Mouse (Mus musculus) 3134 (cell line): ENCODE measurements around the gene Rasgrf1.

Experiments used
- DNase-seq: peaks from one replicate; pipeline ENCODE4 v3.0.0-alpha.2; 2011; ENCODE audit warnings: low spot score; ENCODE audit not compliant: insufficient read length; ENCODE audit errors: extremely low read depth

Gene Rasgrf1

DNA sequence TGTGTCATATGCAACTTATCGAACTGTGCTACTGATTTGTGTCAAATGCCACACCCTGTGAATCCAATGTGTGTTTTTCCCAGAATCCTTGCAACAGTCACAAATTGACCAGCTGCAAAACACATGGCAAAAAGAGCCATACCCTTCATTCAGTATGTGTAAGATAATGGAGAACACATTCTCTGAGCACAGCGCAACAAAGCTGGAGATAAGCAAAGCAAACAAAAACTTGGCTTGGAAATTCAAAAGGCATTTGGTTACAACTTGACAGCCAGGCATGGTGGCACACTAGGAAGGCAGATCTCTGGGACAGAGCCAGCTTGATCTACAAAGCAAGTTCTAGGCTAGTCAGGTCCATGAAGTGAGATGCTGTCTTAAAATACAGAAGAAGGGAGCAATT, 6.9 kb upstream of the Rasgrf1 start:
- DNase-seq = no peak

DNA sequence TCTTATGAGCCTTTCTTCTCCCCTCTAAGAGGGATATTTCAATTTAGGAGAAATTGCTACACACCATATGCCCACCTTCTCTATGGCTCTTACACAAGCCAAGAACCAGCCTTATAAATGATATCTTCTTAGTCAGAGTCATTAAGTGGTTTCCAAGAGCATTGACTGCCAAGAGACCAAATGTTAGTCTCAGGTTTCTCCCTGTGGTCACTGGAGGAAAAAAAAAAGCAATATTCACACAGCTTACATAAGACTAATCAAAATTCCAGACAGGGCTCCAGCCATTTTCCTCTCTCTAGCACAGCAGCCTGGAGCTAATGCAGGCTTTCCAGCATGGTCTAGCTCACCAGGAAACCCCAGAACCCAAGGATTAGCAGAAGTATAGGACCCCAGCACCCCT, 3.1 kb upstream of the Rasgrf1 start:
- DNase-seq = peak; percentile 49

DNA sequence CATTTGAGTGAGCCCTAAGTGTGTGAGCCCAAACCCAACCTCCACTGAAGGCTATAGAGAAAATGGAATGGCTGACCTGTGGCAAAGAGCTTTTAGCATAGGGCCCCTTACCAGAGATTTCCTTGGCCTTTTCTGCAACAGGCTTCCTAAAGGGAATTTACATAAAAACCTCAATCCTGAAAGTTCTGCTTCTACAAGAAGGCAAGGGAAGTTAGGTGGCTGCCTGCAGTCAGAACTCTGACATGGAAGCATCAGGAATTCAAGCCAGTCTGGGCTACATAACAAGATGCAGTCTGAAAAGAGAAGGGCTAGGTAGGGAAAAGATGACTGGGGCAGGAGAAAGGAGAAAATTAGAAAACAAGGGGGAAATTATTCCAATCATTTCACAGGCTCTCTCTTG, 1.8 kb upstream of the Rasgrf1 start:
- DNase-seq = no peak

DNA sequence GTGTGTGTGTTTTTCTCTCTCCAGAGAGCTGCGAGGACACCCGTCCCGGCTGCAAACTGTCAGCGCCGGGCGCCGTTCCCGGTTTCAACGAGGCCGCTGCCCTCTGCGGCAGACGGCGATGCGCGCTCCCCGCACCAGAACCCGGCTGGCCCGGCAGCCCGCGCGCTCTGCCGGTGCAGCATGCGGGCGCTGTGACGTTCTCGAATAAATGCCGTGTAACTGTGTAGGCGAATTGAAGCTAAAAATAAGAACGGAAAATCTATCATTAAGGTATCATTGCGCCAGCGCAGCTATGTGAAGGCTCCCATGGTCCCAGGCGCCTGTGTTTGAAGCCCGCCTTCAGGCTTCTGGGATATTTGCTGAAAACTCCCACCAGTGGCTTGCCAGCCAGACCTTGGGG, 1.1 kb upstream of the Rasgrf1 start:
- DNase-seq = no peak

DNA sequence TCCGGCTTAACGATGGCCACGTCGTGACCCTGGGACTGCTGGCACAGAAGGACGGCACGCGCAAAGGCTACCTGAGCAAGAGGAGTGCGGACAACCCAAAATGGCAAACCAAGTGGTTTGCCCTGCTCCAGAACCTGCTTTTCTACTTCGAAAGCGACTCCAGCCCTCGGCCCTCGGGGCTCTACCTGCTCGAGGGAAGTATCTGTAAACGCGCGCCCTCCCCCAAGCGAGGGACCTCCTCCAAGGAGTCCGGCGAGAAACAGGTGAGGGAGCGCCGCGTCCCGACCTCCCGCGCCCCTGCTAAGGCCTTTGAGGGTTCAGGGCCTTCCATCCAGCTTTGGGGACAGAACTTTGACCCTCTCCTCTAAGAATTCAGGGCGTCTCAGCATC, 298 bp downstream of the Rasgrf1 start:
- no peak for DNase-seq

DNA sequence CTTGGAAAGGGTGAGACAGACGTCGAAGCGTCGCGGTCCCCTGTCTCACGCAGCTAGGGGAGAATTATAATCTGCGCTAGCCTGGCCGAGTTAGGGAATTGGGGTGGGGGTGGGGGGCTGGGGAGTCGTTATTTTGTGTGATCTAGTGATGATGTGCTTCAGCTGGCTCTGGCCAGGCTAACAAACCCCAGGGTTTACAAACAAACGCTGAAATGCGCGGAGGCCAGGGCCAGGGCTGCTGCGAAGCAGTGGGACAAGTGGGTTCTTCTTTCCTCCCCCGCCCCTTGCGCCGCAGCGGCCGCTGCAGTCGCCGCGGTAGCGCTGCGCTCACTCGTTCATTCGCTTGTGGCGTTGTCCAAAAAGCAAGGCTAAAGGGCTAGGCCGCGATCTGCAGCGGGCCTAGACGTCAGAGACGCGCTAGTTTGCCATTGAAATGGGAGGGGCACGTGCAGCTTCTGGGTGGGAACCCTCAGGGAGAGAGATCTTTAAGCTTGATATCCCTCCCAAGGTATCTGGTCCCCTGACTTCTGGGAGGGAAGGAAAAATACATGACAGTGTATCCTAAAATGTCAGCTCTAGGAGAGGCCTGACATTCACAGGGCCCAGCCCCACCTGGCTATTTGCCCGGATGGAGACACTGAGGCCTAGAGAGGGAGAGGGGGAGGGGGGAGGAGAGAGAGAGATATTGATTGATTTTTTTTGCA, 1.2 kb downstream of the Rasgrf1 start:
- no peak for DNase-seq

DNA sequence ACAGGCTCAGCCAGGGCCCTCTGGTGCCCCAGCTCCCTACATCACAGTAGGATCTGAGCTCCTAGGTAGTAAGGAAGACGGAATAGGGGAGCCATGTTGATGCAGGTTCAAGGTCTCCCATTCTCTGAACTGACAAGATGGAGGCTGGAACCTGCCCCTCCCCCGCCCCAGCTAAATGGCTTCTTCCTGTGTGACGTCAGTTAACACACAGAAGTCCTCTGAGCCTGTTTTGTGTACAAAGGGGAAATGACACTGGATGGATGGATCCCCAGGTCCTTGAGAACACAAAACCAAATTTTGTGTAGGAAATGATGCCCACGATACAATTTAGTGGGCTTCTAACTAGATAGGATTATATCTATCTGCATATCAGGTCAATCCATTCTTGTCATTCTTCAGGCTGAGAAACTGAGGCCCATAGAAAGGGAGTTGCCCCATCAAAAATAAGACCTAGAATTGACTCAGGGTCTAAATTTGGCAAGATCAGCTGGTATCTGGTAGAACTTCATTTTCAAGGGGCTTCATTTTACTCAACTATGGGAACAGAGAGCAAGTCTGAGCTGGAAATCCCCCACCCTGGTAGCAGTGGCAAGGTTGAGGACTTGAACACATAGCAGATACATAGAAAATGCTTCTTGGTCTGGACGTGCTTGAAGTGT, 2.3 kb downstream of the Rasgrf1 start:
- no peak for DNase-seq

DNA sequence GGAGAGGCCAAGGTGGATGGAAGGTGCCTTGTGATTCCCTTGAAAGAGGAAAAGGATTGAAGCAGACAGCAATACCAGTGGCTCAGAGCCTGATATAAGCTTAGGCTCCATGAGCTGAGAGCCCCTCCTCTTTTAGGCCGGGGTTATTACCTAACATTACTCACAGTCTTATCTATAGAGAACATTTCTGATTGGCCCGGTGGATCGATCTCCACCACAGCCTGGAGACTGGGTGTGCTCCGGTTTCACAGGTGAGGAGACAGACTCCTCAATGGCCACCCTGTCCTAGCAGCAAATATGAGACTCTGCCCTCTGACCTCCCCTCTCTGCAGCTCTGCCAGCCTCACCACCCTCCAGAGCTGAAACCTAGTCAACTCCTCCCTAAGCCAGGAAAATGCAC, 3.4 kb downstream of the Rasgrf1 start:
- no peak for DNase-seq

DNA sequence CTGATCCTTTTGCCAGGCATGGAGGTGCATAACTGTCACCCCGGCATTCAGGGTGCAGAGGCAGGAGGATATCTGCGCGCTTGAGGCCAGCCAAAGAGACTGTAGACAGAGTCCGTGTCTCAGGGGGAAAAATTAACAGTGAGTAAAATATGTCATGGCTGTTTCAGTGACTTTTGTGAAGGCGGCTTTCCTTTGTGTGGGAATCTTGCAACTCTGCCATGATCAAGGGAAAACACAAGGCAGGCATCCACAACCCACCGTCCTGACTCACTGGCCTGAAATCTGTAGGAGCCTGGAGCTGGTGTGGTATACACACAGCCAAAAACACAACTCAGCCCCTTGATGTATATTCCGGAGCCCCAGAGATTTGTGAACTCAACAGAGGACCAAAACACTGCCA, 6.8 kb downstream of the Rasgrf1 start:
- DNase-seq = no peak

DNA sequence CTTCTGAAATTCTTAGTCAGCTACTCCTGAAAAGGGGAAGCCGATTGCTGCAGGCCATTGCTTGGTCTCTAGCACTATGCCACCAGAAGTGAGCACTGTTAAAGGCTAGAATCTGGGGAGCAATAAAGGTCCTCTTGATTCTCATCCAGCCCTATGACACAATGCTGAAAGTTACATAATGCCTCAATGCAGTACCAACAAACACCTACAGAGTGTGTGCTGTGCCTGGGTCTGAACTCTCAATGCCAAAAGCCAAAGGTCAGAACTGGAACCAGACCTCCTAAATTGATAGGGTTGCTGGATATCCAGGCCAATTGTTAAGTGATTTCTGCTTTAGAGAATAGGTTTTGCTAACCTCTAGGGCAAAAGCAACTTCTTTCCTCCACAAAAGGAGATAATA, 7.7 kb downstream of the Rasgrf1 start:
- no peak for DNase-seq

DNA sequence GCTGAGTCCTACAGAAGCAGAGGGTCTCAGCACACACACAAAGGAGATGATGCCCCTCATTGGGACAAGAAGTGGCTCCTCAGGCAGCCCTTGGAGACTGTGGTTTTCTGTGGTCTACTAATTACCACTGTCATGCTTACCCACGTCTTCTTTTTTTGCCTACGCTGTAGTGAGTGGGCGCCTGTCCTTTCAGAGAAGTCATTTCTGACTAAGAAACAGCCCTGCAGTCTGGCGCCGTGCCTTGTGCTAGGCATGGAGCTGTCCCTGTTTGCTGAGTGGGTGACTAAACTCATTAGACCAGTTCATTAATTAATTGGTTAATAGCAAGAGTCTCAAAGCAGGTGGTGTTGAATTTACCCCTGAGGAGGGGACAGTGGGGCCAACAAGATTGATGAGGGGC, 9.1 kb downstream of the Rasgrf1 start:
- no peak for DNase-seq

DNA sequence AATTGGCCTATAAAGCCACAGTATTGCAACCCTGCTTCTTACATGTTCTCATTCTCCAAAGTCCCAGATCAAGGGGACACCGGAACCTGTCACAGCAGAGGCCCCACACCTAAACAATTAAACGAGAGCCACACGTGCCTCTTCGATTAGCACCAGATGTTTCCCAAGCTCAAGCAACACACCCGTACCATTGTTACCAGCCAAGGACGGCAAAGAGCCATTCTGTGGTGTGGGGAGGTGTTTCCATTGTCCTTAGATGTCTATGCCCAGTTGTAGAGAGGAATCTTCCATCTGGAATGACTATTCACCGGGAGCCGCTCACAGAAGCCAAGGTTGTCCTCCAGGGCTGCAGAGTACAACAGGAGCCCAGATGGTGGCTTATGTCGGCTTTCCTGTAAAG, 11.4 kb downstream of the Rasgrf1 start:
- DNase-seq = no peak

DNA sequence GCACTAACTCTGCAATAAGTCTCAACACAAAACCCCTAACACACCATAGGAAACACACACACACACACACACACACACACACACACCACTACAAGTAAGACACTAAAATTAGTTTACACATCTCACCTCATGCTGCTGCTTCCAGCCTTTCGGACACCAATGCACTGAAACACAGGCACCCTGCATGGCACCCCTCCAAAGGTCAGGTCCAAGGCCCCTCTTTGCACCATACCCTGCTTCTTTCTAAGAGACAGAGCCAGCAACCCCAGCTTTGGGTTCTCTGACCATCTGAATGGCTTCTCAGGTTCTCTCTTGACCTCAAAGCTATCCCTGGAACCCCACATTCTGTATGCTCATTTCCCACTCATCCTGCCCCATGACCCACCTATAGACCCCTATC, 13.0 kb downstream of the Rasgrf1 start:
- no peak for DNase-seq

DNA sequence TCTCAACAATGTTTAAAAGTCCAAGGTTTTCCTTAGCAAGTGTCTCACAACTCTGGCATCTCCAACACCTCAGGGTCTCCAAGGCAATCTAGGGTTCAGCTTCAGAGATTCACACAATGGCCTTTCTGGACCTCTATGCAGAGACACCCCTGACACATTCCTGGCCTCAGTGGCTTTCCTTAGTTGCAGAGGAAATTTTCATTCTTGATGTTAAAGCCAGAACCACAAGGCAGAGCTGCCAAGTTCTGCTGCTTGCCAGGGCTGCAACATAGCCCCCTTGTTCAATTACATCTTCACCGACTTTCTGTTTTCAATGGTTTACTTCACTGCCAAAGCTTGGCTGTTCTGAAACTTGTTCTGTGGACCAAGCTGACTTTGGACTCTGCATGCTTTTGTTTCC, 15.1 kb downstream of the Rasgrf1 start:
- no peak for DNase-seq

DNA sequence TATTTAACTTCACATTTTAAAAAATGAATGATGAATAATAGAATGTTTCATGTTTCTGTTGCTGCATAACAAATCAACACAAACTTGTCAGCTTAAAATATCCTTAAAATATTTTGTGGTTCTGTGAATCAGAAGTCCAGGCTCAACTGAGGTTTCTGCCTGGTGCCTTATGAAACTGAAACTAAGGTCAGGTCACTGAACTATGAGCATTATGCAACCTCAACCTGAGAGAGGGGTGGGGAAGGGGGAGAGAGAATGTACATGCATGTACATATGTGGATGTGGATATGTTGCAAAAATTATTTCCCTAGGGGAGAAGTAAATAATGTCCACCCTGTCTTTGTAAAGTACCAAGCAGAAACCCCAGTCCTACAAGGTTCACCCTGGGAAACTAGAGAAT, 18.8 kb downstream of the Rasgrf1 start:
- no peak for DNase-seq

DNA sequence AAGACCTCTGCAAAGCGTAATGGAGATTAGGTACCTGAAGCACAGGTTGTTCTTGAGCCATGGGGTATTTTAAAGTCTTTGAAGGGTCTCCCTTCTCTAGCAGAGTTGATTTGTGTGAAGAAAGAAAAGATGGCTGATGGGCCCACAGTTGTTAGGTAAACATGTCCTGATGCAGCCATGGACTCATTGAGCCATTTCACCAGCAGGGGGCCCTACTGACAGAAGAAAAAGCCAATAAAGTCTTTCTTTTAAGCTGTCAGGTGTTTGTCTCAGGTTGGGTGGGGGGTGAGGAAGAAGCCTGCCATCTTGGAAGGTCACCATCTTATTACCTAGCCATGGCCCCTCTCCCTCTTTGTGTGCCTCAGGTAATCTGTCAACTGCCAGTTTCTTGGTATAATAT, 30.7 kb downstream of the Rasgrf1 start:
- DNase-seq = no peak

DNA sequence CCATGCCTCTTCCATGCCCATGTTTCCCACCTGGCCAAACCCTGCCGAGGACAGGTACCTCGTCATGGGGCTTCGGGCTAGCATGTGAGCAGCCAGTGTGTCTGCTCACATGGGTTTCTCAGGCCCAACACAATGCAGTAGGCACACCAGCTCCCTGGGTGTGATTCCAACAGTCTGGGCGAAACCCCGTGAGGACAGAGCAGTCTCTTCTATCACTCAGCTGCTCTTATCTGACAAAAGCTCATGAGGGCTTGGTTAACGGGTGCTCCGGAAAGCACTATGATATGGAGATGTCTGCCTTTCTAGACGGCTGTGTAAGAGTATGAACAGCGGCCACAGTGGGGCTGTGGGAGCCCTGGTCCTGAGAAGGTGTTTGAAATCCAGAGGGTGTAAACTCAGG, 37.1 kb downstream of the Rasgrf1 start:
- no peak for DNase-seq

DNA sequence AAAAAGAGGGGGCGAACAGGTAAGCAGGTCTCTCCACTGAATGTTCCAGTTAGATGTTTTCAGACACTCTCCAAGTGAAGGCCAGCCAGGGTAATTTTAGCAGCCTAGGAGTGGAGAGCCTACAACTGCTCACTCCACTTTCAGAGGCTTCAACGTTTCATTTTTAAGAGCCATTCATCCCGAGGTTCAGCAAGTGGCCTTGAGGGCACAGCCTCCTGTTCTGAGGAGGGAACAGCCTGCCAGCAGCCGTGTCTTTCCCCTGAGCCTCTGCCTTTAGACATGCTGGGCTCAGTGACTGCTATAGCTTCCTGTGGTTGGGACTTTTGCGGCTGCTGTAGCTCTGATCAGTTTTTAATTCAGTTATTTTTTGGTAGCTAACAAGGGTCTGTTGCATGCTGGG, 38.9 kb downstream of the Rasgrf1 start:
- no peak for DNase-seq

DNA sequence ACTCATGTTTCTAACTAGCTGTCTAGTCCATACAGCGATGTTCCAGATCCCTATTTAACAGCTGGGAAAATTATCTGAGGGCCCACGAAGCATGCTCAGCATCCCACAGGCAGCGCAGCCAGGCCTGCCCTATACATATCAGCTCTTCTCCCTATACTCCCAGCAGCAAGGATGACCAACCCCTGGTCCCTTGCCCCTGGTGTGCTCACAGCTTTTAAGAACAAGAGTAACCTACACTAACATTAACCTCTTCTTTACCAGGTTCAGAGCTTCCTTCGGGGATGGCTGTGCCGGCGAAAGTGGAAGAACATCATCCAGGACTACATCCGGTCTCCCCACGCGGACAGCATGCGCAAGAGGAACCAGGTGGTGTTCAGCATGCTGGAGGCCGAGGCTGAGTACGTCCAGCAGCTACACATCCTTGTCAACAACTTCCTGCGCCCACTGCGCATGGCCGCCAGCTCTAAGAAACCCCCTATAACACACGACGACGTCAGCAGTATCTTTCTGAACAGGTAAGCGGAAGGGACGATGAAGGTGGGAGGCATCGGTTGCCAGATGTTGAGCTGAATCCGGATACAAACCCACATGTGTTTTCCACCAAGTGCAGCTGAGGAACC, 44.0 kb downstream of the Rasgrf1 start:
- no peak for DNase-seq

DNA sequence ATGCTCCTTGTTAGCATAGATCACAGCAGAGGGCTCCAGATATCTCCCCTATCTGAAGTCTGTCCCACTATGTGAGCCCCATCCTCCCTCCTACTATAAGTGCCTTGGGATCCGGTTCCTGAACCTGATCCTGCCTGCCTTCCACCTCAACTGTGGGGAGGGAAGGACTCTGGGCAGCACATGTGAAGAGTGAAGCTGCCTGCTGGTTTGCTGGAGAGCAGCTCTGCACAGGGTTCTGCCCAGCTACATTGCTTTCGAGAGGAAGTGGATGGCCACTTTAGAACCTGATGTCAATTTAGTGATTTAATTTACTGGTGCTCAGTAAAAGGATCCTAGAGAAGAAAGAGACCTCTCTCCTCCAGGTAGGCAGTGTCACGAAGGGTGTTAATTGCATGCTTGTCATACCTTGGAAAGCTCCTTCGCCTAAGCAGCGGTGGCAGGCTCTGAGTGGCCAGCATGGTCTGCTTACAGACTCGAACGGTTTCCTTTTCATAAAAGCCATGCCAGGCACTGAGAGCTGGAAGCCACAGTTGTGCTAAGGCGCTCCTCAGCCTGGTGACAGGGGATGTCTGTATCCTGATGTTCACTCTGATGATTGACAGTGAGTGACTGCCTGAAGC, 45.3 kb downstream of the Rasgrf1 start:
- no peak for DNase-seq

DNA sequence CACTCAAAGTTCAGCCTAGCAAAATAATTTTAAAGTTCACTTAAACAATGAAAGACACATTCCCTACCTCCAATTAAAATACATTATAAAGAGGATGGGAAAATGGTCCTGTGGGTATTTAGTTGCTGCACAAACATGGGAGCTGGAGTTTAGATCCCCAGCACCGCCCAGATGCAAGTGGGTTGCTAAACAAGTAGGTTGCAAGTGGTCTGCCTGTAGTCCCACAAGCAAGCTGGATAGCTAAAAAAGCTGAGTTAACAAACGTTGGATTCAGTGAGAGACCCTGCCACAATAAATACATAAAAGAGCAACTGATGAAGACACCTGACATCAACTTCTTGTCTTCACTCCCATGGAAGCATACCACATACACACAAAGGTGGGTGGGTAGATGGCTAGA, 49.3 kb downstream of the Rasgrf1 start:
- no peak for DNase-seq

DNA sequence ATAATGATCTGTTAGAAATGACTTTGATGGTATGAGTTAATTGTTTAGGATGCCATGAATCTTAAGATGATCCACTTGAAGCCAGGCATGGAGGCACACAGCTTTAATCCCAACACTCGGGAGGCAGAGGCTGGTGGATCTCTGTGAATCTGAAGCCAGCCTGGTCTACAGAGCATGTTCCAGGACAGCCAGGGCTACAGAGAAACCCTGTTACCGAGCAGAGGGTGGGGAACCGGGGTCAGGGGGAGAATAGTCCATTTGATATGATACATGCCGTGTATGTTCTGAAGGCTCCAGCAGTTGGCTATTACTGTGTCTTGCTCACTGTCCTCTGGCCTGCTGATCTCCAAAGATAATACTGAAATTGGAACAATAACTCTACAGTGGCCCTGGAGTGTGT, 54.4 kb downstream of the Rasgrf1 start:
- DNase-seq = no peak
